Mouse (Mus musculus): ENCODE data around the gene Mmrn2.

- no peak for TF ChIP-seq CTCF (IDR thresholded peaks at IDR 0.05; ENCODE audit: insufficient read depth, low read depth, low read length)
- no peak for TF ChIP-seq POLR2A (IDR thresholded peaks at IDR 0.05; ENCODE audit: insufficient read depth, low read depth, low read length)
These were observed 53.0 kb downstream of the Mmrn2 start for GRCm38 (mm10) chr14:34428274-34428673.

Data from olfactory bulb, adult 2 months (tissue).